Mouse (Mus musculus) liver, embryonic 15.5 days (tissue): Measurements from ENCODE around the gene Dapk1. TPM values are rescaled to one million over a fixed set of nuclear protein-coding genes. Genes with fewer than 3 reads are reported as not detected.

Source experiments
- ATAC-seq: fragments of 200-750 bp; cut with Nextera tagmentation; 2 replicates; pipeline ENCODE4 v1.8.0; 2017; ENCODE audit warnings: moderate number of reproducible peaks, mild to moderate bottlenecking, moderate library complexity; ENCODE audit not compliant: insufficient read depth
- H3K27ac ChIP-seq: fragments of 300-500 bp; sonication (generic); replicated peaks from 2 replicates; pipeline ENCODE4 v1.5.1; 2015; ENCODE audit warnings: mild to moderate bottlenecking, inconsistent platforms
- H3K27me3 ChIP-seq: fragments of 300-500 bp; sonication (generic); 2 replicates; pipeline ENCODE4 v1.6.1; 2015; ENCODE audit warnings: mild to moderate bottlenecking, inconsistent platforms
- H3K36me3 ChIP-seq: fragments of 300-500 bp; sonication (generic); replicated peaks from 2 replicates; pipeline ENCODE4 v1.6.1; 2015; ENCODE audit warnings: moderate library complexity, mild to moderate bottlenecking, inconsistent platforms
- H3K4me1 ChIP-seq: fragments of 300-500 bp; sonication (generic); replicated peaks from 2 replicates; pipeline ENCODE4 v1.6.1; 2015; ENCODE audit warnings: inconsistent platforms
- H3K4me2 ChIP-seq: fragments of 300-500 bp; sonication (generic); 2 replicates; pipeline ENCODE4 v1.6.1; 2015; ENCODE audit warnings: moderate library complexity, mild to moderate bottlenecking, inconsistent platforms
- H3K4me3 ChIP-seq: fragments of 300-500 bp; sonication (generic); replicated peaks from 2 replicates; pipeline ENCODE4 v1.5.1; 2015; ENCODE audit warnings: mild to moderate bottlenecking, inconsistent platforms
- H3K9ac ChIP-seq: fragments of 300-500 bp; sonication (generic); 2 replicates; pipeline ENCODE4 v1.6.1; 2015; ENCODE audit warnings: moderate library complexity, mild to moderate bottlenecking, inconsistent platforms
- H3K9me3 ChIP-seq: fragments of 300-500 bp; sonication (generic); replicated peaks from 2 replicates; pipeline ENCODE4 v1.6.1; 2016; ENCODE audit warnings: inconsistent platforms
- WGBS: fragments of 180-500 bp; shearing (Covaris S2); methylation state at CpG from one replicate; pipeline ENCODE4 v1.1.7; 2015; ENCODE audit warnings: mixed read lengths; ENCODE audit not compliant: insufficient replicate concordance; 5-methylcytosine and 5-hydroxymethylcytosine counted together
- polyA plus RNA-seq: library from polyadenylated mRNA; unstranded; fragments of >200 nt; fragmentation: Nextera tagmentation; extraction: Ambion mirVana; gene quantifications from 2 replicates; pipeline ENCODE4 v1.2.1, GENCODE M21; 2015

Gene Dapk1
- polyA plus RNA-seq, 1 experiment from 2014 or later: 6.8 TPM

- Histone ChIP-seq H3K27me3 (no peaks in the 10 kb centered on the region), H3K27ac (no peak overlapping the region), H3K36me3 (peaks cover 4% of the 10 kb centered on the region; the same call in 1 of the 2 replicates), H3K4me2 (no peak overlapping the region), H3K9me3 (no peaks in the 10 kb centered on the region), H3K4me1 (peaks cover 32% of the 10 kb centered on the region), H3K9ac (no peak overlapping the region), H3K4me3 (no peak overlapping the region)
- 57% methylated on average over 6 of the region's 6 CpGs for WGBS
- ATAC-seq: no peak
Measured at GRCm38 (mm10) chr13:60678912-60679311, 77.2 kb downstream of the Dapk1 start.

- no peak overlapping the region for H3K4me3 ChIP-seq
- no peak for ATAC-seq
- H3K36me3 ChIP-seq: peaks cover 4% of the 10 kb centered on the region; the same call in 1 of the 2 replicates
- no peak overlapping the region for H3K4me2 ChIP-seq
- H3K27ac ChIP-seq: no peak overlapping the region
- H3K9me3 ChIP-seq: no peaks in the 10 kb centered on the region
- no peak overlapping the region for H3K9ac ChIP-seq
- H3K4me1 ChIP-seq: peaks cover 38% of the 10 kb centered on the region
- H3K27me3 ChIP-seq: no peaks in the 10 kb centered on the region
- 57% methylated on average over 15 of the region's 15 CpGs for WGBS
Measured at GRCm38 (mm10) chr13:60682714-60683695, 81.3 kb downstream of the Dapk1 start.

- WGBS: 60% methylated on average over 10 of the region's 10 CpGs
- Histone ChIP-seq H3K4me2 (no peak overlapping the region), H3K27me3 (no peaks in the 10 kb centered on the region), H3K4me1 (peaks cover 43% of the 10 kb centered on the region), H3K9me3 (no peaks in the 10 kb centered on the region), H3K9ac (no peak overlapping the region), H3K4me3 (no peak overlapping the region), H3K27ac (peak overlapping the region; percentile 67; the same call in 1 of the 2 replicates), H3K36me3 (peaks cover 4% of the 10 kb centered on the region; the same call in 1 of the 2 replicates)
- ATAC-seq: peak; percentile 39
Measured at GRCm38 (mm10) chr13:60684050-60684760, 82.5 kb downstream of the Dapk1 start.

- WGBS: 71% methylated on average over 8 of the region's 8 CpGs
- Histone ChIP-seq H3K27me3 (no peaks in the 10 kb centered on the region), H3K9ac (no peak overlapping the region), H3K4me1 (peaks cover 43% of the 10 kb centered on the region), H3K36me3 (peaks cover 4% of the 10 kb centered on the region; the same call in 1 of the 2 replicates), H3K4me3 (no peak overlapping the region), H3K27ac (peak overlapping the region; percentile 67), H3K4me2 (no peak overlapping the region), H3K9me3 (no peaks in the 10 kb centered on the region)
- no peak for ATAC-seq
Measured at GRCm38 (mm10) chr13:60684806-60685205, 83.1 kb downstream of the Dapk1 start.

- WGBS: 78% methylated on average over 6 of the region's 6 CpGs
- Histone ChIP-seq H3K4me2 (no peak overlapping the region), H3K36me3 (peaks cover 4% of the 10 kb centered on the region; the same call in 1 of the 2 replicates), H3K27ac (peak overlapping the region; percentile 67), H3K9me3 (no peaks in the 10 kb centered on the region), H3K4me1 (peaks cover 43% of the 10 kb centered on the region), H3K9ac (no peak overlapping the region), H3K27me3 (no peaks in the 10 kb centered on the region), H3K4me3 (no peak overlapping the region)
- no peak for ATAC-seq
Measured at GRCm38 (mm10) chr13:60685216-60685615, 83.5 kb downstream of the Dapk1 start.

GRCm38 (mm10) chr13:60686024-60686663 lies 84.4 kb downstream of the Dapk1 start:
- H3K27ac ChIP-seq: peak overlapping the region; percentile 67
- no peaks in the 10 kb centered on the region for H3K9me3 ChIP-seq
- 59% methylated on average over 12 of the region's 12 CpGs for WGBS
- H3K9ac ChIP-seq: no peak overlapping the region
- peak overlapping the region; percentile 20; the same call in 1 of the 2 replicates for H3K4me2 ChIP-seq
- ATAC-seq: peak; percentile 35; the same call in 1 of the 2 replicates
- no peak overlapping the region for H3K4me3 ChIP-seq
- H3K36me3 ChIP-seq: no peaks in the 10 kb centered on the region
- peaks cover 43% of the 10 kb centered on the region for H3K4me1 ChIP-seq
- no peaks in the 10 kb centered on the region for H3K27me3 ChIP-seq

GRCm38 (mm10) chr13:60686967-60687366 lies 85.2 kb downstream of the Dapk1 start:
- peak overlapping the region; percentile 67; the same call in 1 of the 2 replicates for H3K27ac ChIP-seq
- H3K36me3 ChIP-seq: no peaks in the 10 kb centered on the region
- no peaks in the 10 kb centered on the region for H3K9me3 ChIP-seq
- ATAC-seq: 0 out of 2 replicates have a peak, but pooled peaks have one; percentile 13
- H3K9ac ChIP-seq: no peak overlapping the region
- WGBS: 64% methylated on average over 12 of the region's 12 CpGs
- peaks cover 43% of the 10 kb centered on the region for H3K4me1 ChIP-seq
- no peaks in the 10 kb centered on the region for H3K27me3 ChIP-seq
- H3K4me3 ChIP-seq: no peak overlapping the region
- no peak overlapping the region for H3K4me2 ChIP-seq

GRCm38 (mm10) chr13:60687462-60687861 lies 85.7 kb downstream of the Dapk1 start:
- no peak overlapping the region for H3K4me3 ChIP-seq
- ATAC-seq: no peak
- no peaks in the 10 kb centered on the region for H3K36me3 ChIP-seq
- H3K4me1 ChIP-seq: peaks cover 43% of the 10 kb centered on the region
- H3K27ac ChIP-seq: 0 out of 2 replicates have a peak overlapping the region, but pooled peaks have one; percentile 12
- no peak overlapping the region for H3K9ac ChIP-seq
- no peak overlapping the region for H3K4me2 ChIP-seq
- no peaks in the 10 kb centered on the region for H3K27me3 ChIP-seq
- 70% methylated on average over 4 of the region's 4 CpGs for WGBS
- H3K9me3 ChIP-seq: no peaks in the 10 kb centered on the region

GRCm38 (mm10) chr13:60687891-60688290 lies 86.1 kb downstream of the Dapk1 start:
- Histone ChIP-seq H3K27ac (no peak overlapping the region), H3K36me3 (no peaks in the 10 kb centered on the region), H3K4me2 (no peak overlapping the region), H3K9me3 (no peaks in the 10 kb centered on the region), H3K9ac (no peak overlapping the region), H3K27me3 (no peaks in the 10 kb centered on the region), H3K4me3 (no peak overlapping the region), H3K4me1 (peaks cover 44% of the 10 kb centered on the region)
- 60% methylated on average over 7 of the region's 7 CpGs for WGBS
- ATAC-seq: no peak

GRCm38 (mm10) chr13:60690921-60691320 lies 89.2 kb downstream of the Dapk1 start:
- Histone ChIP-seq H3K4me1 (peaks cover 20% of the 10 kb centered on the region), H3K4me3 (no peak overlapping the region), H3K4me2 (no peak overlapping the region), H3K27ac (no peak overlapping the region), H3K27me3 (no peaks in the 10 kb centered on the region), H3K9me3 (no peaks in the 10 kb centered on the region), H3K36me3 (no peaks in the 10 kb centered on the region), H3K9ac (no peak overlapping the region)
- no peak for ATAC-seq
- WGBS: 71% methylated on average over 2 of the region's 2 CpGs
